Mouse (Mus musculus) heart, postnatal 0 days (tissue): ENCODE results near the gene Crtc3.

Source experiments
- CTCF ChIP-seq: IDR thresholded peaks from 2 replicates; pipeline ENCODE4 v1.5.1; 2016; ENCODE audit warnings: antibody characterized with exemption, control low read depth, low read depth
- EP300 ChIP-seq: IDR thresholded peaks from 2 replicates; pipeline ENCODE4 v1.6.1; 2016; ENCODE audit warnings: antibody characterized with exemption, low read depth

- TF ChIP-seq CTCF (no peak), EP300 (no peak)
Observed at GRCm38 (mm10) chr7:80641497-80641896, 47.2 kb downstream of the Crtc3 start.
